Mouse (Mus musculus) midbrain, embryonic 16.5 days (tissue): ENCODE data around the gene Prrg2. TPM values are rescaled to one million over a fixed set of nuclear protein-coding genes. Genes with fewer than 3 reads are reported as not detected.
A peak's percentile ranks its signal among the peaks of the same experiment; 100 is the strongest.

Source experiments
- ATAC-seq: fragments of 200-750 bp; cut with Nextera tagmentation; 2 replicates; pipeline ENCODE4 v1.8.0; 2017; ENCODE audit warnings: moderate TSS enrichment
- H3K27ac ChIP-seq: fragments of 300-500 bp; sonication (generic); 2 replicates; pipeline ENCODE4 v1.5.1; 2014; ENCODE audit warnings: mild to moderate bottlenecking, low read length, mixed read lengths
- H3K27me3 ChIP-seq: fragments of 300-500 bp; sonication (generic); 2 replicates; pipeline ENCODE4 v1.6.1; 2014; ENCODE audit warnings: low read depth, low read length, mixed read lengths; ENCODE audit not compliant: control insufficient read depth, insufficient read depth
- H3K36me3 ChIP-seq: fragments of 300-500 bp; sonication (generic); 2 replicates; pipeline ENCODE4 v1.6.1; 2014; ENCODE audit warnings: mild to moderate bottlenecking, low read length, moderate library complexity, mixed read lengths; ENCODE audit not compliant: control insufficient read depth, insufficient read depth
- H3K4me1 ChIP-seq: fragments of 300-500 bp; sonication (generic); 2 replicates; pipeline ENCODE4 v1.6.1; 2014; ENCODE audit warnings: mild to moderate bottlenecking, low read length, mixed read lengths; ENCODE audit not compliant: control insufficient read depth, insufficient read depth
- H3K4me2 ChIP-seq: fragments of 300-500 bp; sonication (generic); 2 replicates; pipeline ENCODE4 v1.6.1; 2014; ENCODE audit warnings: mild to moderate bottlenecking, low read length, mixed read lengths
- H3K4me3 ChIP-seq: fragments of 300-500 bp; sonication (generic); 2 replicates; pipeline ENCODE4 v1.5.1; 2014; ENCODE audit warnings: low read depth, mild to moderate bottlenecking, low read length, moderate library complexity, mixed read lengths
- H3K9ac ChIP-seq: fragments of 300-500 bp; sonication (generic); 2 replicates; pipeline ENCODE4 v1.6.1; 2014; ENCODE audit warnings: low read depth, low read length, mixed read lengths
- H3K9me3 ChIP-seq: fragments of 300-500 bp; sonication (generic); replicated peaks from 2 replicates; pipeline ENCODE4 v1.6.1; 2014; ENCODE audit warnings: mild to moderate bottlenecking, low read length, mixed read lengths; ENCODE audit not compliant: control insufficient read depth, poor library complexity, severe bottlenecking
- WGBS: fragments of 180-500 bp; shearing (Covaris S2); extraction: QIAGEN DNeasy Blood & Tissue Kit; methylation state at CpG from one replicate; pipeline ENCODE4 v1.1.7; 2014; 5-methylcytosine and 5-hydroxymethylcytosine counted together
- polyA plus RNA-seq: library from polyadenylated mRNA; unstranded; fragments of >200 nt; fragmentation: Nextera tagmentation; extraction: Ambion mirVana; gene quantifications from 2 replicates; pipeline ENCODE4 v1.2.1, GENCODE M21; 2015

Gene Prrg2
- polyA plus RNA-seq, 1 experiment from 2014 or later, result 13.6 TPM

GRCm38 (mm10) chr7:45079856-45080255 is 17.4 kb upstream of the Prrg2 start:
- H3K36me3 ChIP-seq, result peaks cover 14% of the 10 kb centered on the region
- H3K4me1 ChIP-seq, result no peaks in the 10 kb centered on the region
- H3K4me3 ChIP-seq, result no peak overlapping the region
- H3K27ac ChIP-seq, result peak overlapping the region; percentile 9; the same call in 1 of the 2 replicates
- WGBS, result 1% methylated on average over 10 of the region's 10 CpGs
- no peak overlapping the region for H3K9ac ChIP-seq
- no peaks in the 10 kb centered on the region for H3K27me3 ChIP-seq
- H3K9me3 ChIP-seq, result no peaks in the 10 kb centered on the region
- H3K4me2 ChIP-seq, result no peak overlapping the region
- ATAC-seq, result peak; percentile 46; the same call in 1 of the 2 replicates

- Histone ChIP-seq H3K27me3 (no peaks in the 10 kb centered on the region), H3K9ac (no peak overlapping the region), H3K36me3 (peaks cover 14% of the 10 kb centered on the region), H3K4me1 (no peaks in the 10 kb centered on the region), H3K27ac (no peak overlapping the region), H3K9me3 (no peaks in the 10 kb centered on the region), H3K4me3 (no peak overlapping the region), H3K4me2 (no peak overlapping the region)
- 38% methylated on average over 9 of the region's 9 CpGs for WGBS
- 0 out of 2 replicates have a peak, but pooled peaks have one; percentile 7 for ATAC-seq
Measured at GRCm38 (mm10) chr7:45078513-45078912, 16.0 kb upstream of the Prrg2 start.

- Histone ChIP-seq H3K36me3 (peaks cover 14% of the 10 kb centered on the region), H3K4me3 (no peak overlapping the region), H3K9ac (no peak overlapping the region), H3K27me3 (no peaks in the 10 kb centered on the region), H3K9me3 (no peaks in the 10 kb centered on the region), H3K4me2 (no peak overlapping the region), H3K27ac (no peak overlapping the region), H3K4me1 (no peaks in the 10 kb centered on the region)
- WGBS, result 94% methylated on average over 2 of the region's 2 CpGs
- ATAC-seq, result no peak
Measured at GRCm38 (mm10) chr7:45077829-45078228, 15.4 kb upstream of the Prrg2 start.

GRCm38 (mm10) chr7:45077322-45077721 is 14.8 kb upstream of the Prrg2 start:
- no peaks in the 10 kb centered on the region for H3K4me1 ChIP-seq
- H3K36me3 ChIP-seq, result peaks cover 14% of the 10 kb centered on the region
- H3K27me3 ChIP-seq, result no peaks in the 10 kb centered on the region
- H3K4me2 ChIP-seq, result no peak overlapping the region
- no peak overlapping the region for H3K9ac ChIP-seq
- H3K4me3 ChIP-seq, result no peak overlapping the region
- WGBS, result 92% methylated on average over 14 of the region's 14 CpGs
- no peak for ATAC-seq
- no peaks in the 10 kb centered on the region for H3K9me3 ChIP-seq
- no peak overlapping the region for H3K27ac ChIP-seq

- H3K27ac ChIP-seq, result no peak overlapping the region
- H3K36me3 ChIP-seq, result peaks cover 14% of the 10 kb centered on the region
- H3K4me2 ChIP-seq, result no peak overlapping the region
- H3K4me3 ChIP-seq, result no peak overlapping the region
- H3K9ac ChIP-seq, result no peak overlapping the region
- no peaks in the 10 kb centered on the region for H3K9me3 ChIP-seq
- no peaks in the 10 kb centered on the region for H3K4me1 ChIP-seq
- ATAC-seq, result no peak
- 91% methylated on average over 30 of the region's 30 CpGs for WGBS
- no peaks in the 10 kb centered on the region for H3K27me3 ChIP-seq
Measured at GRCm38 (mm10) chr7:45076501-45076900, 14.0 kb upstream of the Prrg2 start.

- ATAC-seq, result no peak
- H3K27ac ChIP-seq, result no peak overlapping the region
- H3K4me2 ChIP-seq, result no peak overlapping the region
- peaks cover 14% of the 10 kb centered on the region for H3K36me3 ChIP-seq
- WGBS, result 89% methylated on average over 4 of the region's 4 CpGs
- no peaks in the 10 kb centered on the region for H3K9me3 ChIP-seq
- H3K9ac ChIP-seq, result no peak overlapping the region
- no peaks in the 10 kb centered on the region for H3K27me3 ChIP-seq
- H3K4me3 ChIP-seq, result no peak overlapping the region
- no peaks in the 10 kb centered on the region for H3K4me1 ChIP-seq
Measured at GRCm38 (mm10) chr7:45075405-45075804, 12.9 kb upstream of the Prrg2 start.

GRCm38 (mm10) chr7:45073949-45074348 is 11.5 kb upstream of the Prrg2 start:
- no peak for ATAC-seq
- H3K9me3 ChIP-seq, result no peaks in the 10 kb centered on the region
- H3K4me3 ChIP-seq, result no peak overlapping the region
- peaks cover 14% of the 10 kb centered on the region for H3K36me3 ChIP-seq
- WGBS, result 91% methylated on average over 12 of the region's 12 CpGs
- H3K27ac ChIP-seq, result no peak overlapping the region
- H3K4me1 ChIP-seq, result no peaks in the 10 kb centered on the region
- H3K27me3 ChIP-seq, result no peaks in the 10 kb centered on the region
- H3K9ac ChIP-seq, result no peak overlapping the region
- H3K4me2 ChIP-seq, result no peak overlapping the region

- no peaks in the 10 kb centered on the region for H3K27me3 ChIP-seq
- no peak overlapping the region for H3K4me3 ChIP-seq
- H3K4me2 ChIP-seq, result no peak overlapping the region
- no peaks in the 10 kb centered on the region for H3K4me1 ChIP-seq
- peaks cover 14% of the 10 kb centered on the region for H3K36me3 ChIP-seq
- no peak for ATAC-seq
- 78% methylated on average over 7 of the region's 7 CpGs for WGBS
- no peak overlapping the region for H3K9ac ChIP-seq
- H3K27ac ChIP-seq, result no peak overlapping the region
- no peaks in the 10 kb centered on the region for H3K9me3 ChIP-seq
Measured at GRCm38 (mm10) chr7:45073171-45073707, 10.8 kb upstream of the Prrg2 start.

GRCm38 (mm10) chr7:45072230-45072629 is 9.8 kb upstream of the Prrg2 start:
- Histone ChIP-seq H3K36me3 (peaks cover 10% of the 10 kb centered on the region), H3K27ac (no peak overlapping the region), H3K27me3 (no peaks in the 10 kb centered on the region), H3K9me3 (no peaks in the 10 kb centered on the region), H3K4me3 (no peak overlapping the region), H3K4me2 (no peak overlapping the region), H3K9ac (no peak overlapping the region), H3K4me1 (no peaks in the 10 kb centered on the region)
- no peak for ATAC-seq
- 65% methylated on average over 2 of the region's 2 CpGs for WGBS
